Mouse (Mus musculus) G1E (cell line): ENCODE data around the gene Cdk17.

ENCODE experiments used
- CTCF ChIP-seq: IDR thresholded peaks from 2 replicates; pipeline ENCODE4 v1.5.1; 2012; ENCODE audit warnings: low read depth, low read length, inconsistent platforms, mixed read lengths
- GATA1 ChIP-seq: IDR thresholded peaks from 2 replicates; pipeline ENCODE4 v1.6.1; 2012; ENCODE audit warnings: borderline replicate concordance, low read length, inconsistent platforms, mixed read lengths
- GATA2 ChIP-seq: IDR thresholded peaks from 2 replicates; pipeline ENCODE4 v1.6.1; 2012; ENCODE audit warnings: low read depth, low read length, inconsistent platforms, borderline replicate concordance
- POLR2AphosphoS5 ChIP-seq: IDR thresholded peaks from 2 replicates; pipeline ENCODE4 v1.6.1; 2012; ENCODE audit warnings: low read depth, low read length, inconsistent platforms; ENCODE audit not compliant: insufficient replicate concordance
- TAL1 ChIP-seq: conservative IDR thresholded peaks from 2 replicates; pipeline ENCODE4 v1.6.1; 2012; ENCODE audit warnings: low read depth, low read length, inconsistent platforms, mixed read lengths

- TF ChIP-seq CTCF (no peak), POLR2AphosphoS5 (no peak), GATA1 (no peak), TAL1 (no peak), GATA2 (no peak)
Measured at GRCm38 (mm10) chr10:93275212-93276136, 114.8 kb downstream of the Cdk17 start.
